Mouse (Mus musculus) liver, postnatal 0 days (tissue): Measurements from ENCODE around the gene Zgrf1. TPM values are rescaled to one million over a fixed set of nuclear protein-coding genes. Genes with fewer than 3 reads are reported as not detected.

ENCODE experiments used
- ATAC-seq: fragments of 200-750 bp; cut with Nextera tagmentation; 2 replicates; pipeline ENCODE4 v1.8.0; 2017; ENCODE audit warnings: mild to moderate bottlenecking, moderate library complexity
- DNase-seq: peaks from one replicate; pipeline ENCODE4 v3.0.0-alpha.2; 2016
- H3K27ac ChIP-seq: fragments of 300-500 bp; sonication (generic); 2 replicates; pipeline ENCODE4 v1.5.1; 2014; ENCODE audit warnings: antibody characterized with exemption, moderate library complexity, mild to moderate bottlenecking, low read depth
- H3K27me3 ChIP-seq: fragments of 300-500 bp; sonication (generic); 2 replicates; pipeline ENCODE4 v1.6.1; 2014; ENCODE audit warnings: low read length, control low read depth, mixed read lengths; ENCODE audit not compliant: insufficient read depth
- H3K36me3 ChIP-seq: fragments of 300-500 bp; sonication (generic); replicated peaks from 2 replicates; pipeline ENCODE4 v1.6.1; 2014; ENCODE audit warnings: mild to moderate bottlenecking, control low read depth, low read length, moderate library complexity, mixed read lengths; ENCODE audit not compliant: insufficient read depth
- H3K4me1 ChIP-seq: fragments of 300-500 bp; sonication (generic); 2 replicates; pipeline ENCODE4 v1.6.1; 2014; ENCODE audit warnings: antibody characterized with exemption, mild to moderate bottlenecking, control low read depth; ENCODE audit not compliant: insufficient read depth
- H3K4me2 ChIP-seq: fragments of 300-500 bp; sonication (generic); 2 replicates; pipeline ENCODE4 v1.6.1; 2014; ENCODE audit warnings: low read depth, mild to moderate bottlenecking, low read length, moderate library complexity, mixed read lengths
- H3K4me3 ChIP-seq: fragments of 300-500 bp; sonication (generic); 2 replicates; pipeline ENCODE4 v1.5.1; 2014; ENCODE audit warnings: low read depth, low read length
- H3K9ac ChIP-seq: fragments of 300-500 bp; sonication (generic); replicated peaks from 2 replicates; pipeline ENCODE4 v1.6.1; 2014; ENCODE audit warnings: mild to moderate bottlenecking, moderate library complexity
- H3K9me3 ChIP-seq: fragments of 300-500 bp; sonication (generic); 2 replicates; pipeline ENCODE4 v1.6.1; 2016; ENCODE audit warnings: mild to moderate bottlenecking, control low read depth, low read length, mixed read lengths
- CTCF ChIP-seq: sonication (generic); IDR thresholded peaks from 2 replicates; pipeline ENCODE4 v1.5.1; 2016; ENCODE audit warnings: antibody characterized with exemption, low read depth
- EP300 ChIP-seq: IDR thresholded peaks from 2 replicates; pipeline ENCODE4 v1.6.1; 2016; ENCODE audit warnings: antibody characterized with exemption, low read depth, mild to moderate bottlenecking
- WGBS: fragments of 180-500 bp; shearing (Covaris S2); extraction: QIAGEN DNeasy Blood & Tissue Kit; methylation state at CpG from one replicate; pipeline ENCODE4 v1.1.7; 2014; ENCODE audit not compliant: insufficient replicate concordance; 5-methylcytosine and 5-hydroxymethylcytosine counted together
- polyA plus RNA-seq: library from polyadenylated mRNA; unstranded; fragments of >200 nt; fragmentation: Nextera tagmentation; extraction: Ambion mirVana; gene quantifications from 2 replicates; pipeline ENCODE4 v1.2.1, GENCODE M21; 2015

The Zgrf1 gene
- polyA plus RNA-seq, 1 experiment from 2014 or later = 1.5 TPM

- TF ChIP-seq EP300 = no peak
- no peak overlapping the region for H3K4me3 ChIP-seq
Observed at GRCm38 (mm10) chr3:127515251-127515650, 38.0 kb upstream of the Zgrf1 start.

GRCm38 (mm10) chr3:127520300-127520699, 33.0 kb upstream of the Zgrf1 start:
- DNase-seq = no peak
- no peaks in the 10 kb centered on the region for H3K36me3 ChIP-seq

More at GRCm38 (mm10) chr3:127515251-127515650, 38.0 kb upstream of the Zgrf1 start:
- Histone ChIP-seq H3K9ac (no peak overlapping the region), H3K27ac (no peak overlapping the region), H3K27me3 (no peaks in the 10 kb centered on the region), H3K36me3 (no peaks in the 10 kb centered on the region), H3K4me1 (no peaks in the 10 kb centered on the region), H3K9me3 (no peaks in the 10 kb centered on the region), H3K4me2 (no peak overlapping the region)
- no peak for ATAC-seq
- no peak for DNase-seq
- WGBS = 77% methylated on average over 1 of the region's 1 CpGs

DNA sequence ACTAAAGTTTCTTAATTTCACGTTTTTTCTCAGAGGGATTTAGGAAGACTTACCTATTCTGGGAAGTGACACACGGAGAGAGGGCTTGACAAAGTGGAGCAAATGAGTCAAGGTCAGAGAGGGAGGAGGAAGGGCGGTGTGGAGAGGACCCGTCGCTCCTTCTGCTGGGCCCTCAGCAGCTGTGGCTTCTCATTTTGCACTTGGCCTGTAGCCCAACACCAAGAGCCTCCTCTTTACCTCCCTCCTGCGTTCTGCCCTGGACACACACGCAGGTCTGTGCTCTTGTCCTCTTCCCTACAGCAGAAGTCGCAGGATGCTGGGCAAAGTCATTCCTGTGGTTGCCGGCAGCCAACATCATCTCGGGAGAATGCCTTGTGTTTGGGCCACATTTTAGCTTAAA, 32.1 kb upstream of the Zgrf1 start:
- Histone ChIP-seq H3K36me3 (no peaks in the 10 kb centered on the region), H3K4me2 (no peak overlapping the region), H3K27me3 (no peaks in the 10 kb centered on the region), H3K27ac (no peak overlapping the region), H3K4me1 (no peaks in the 10 kb centered on the region), H3K9ac (no peak overlapping the region), H3K9me3 (no peaks in the 10 kb centered on the region), H3K4me3 (no peak overlapping the region)
- WGBS = 72% methylated on average over 10 of the region's 10 CpGs
- ATAC-seq (no peak), DNase-seq (no peak)
- TF ChIP-seq CTCF (no peak), EP300 (no peak)

More at GRCm38 (mm10) chr3:127520300-127520699, 33.0 kb upstream of the Zgrf1 start:
- Histone ChIP-seq H3K4me3 (no peak overlapping the region), H3K9me3 (no peaks in the 10 kb centered on the region), H3K9ac (no peak overlapping the region), H3K4me1 (no peaks in the 10 kb centered on the region), H3K27me3 (no peaks in the 10 kb centered on the region), H3K4me2 (no peak overlapping the region), H3K27ac (no peak overlapping the region)
- no peak for ATAC-seq
- TF ChIP-seq EP300 (no peak), CTCF (no peak)
- WGBS = 74% methylated on average over 6 of the region's 6 CpGs

DNA sequence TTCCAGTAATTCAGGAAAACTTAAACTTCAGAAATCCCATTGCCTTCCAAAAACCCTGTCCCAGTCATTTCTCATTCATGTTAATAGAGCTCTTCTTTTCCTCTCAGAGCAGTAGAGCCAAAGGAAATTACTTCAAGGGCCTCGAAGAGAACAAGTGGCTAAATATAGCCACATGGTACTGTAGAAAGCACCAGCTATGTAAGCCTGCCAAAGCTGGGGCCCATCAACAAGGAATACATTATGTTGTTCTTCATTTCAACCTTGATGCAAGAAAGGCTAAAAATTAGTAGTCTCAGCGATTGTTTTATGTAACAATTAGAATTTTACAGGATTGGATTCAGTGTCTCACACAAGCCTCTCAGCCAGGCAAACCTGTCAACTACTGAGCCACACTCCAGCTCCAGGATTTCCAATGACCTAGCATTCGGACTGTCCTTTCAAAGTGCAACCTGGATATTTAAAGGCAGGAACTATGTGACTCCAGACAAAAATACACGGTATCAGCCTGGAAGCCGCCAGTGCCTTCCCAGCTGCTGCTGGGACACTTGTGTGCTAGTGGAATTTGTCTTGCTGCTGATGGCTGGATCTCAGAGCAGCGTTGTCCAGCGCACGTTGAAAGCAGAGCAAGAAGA, 28.0 kb upstream of the Zgrf1 start:
- Histone ChIP-seq H3K4me2 (no peak overlapping the region), H3K27ac (no peak overlapping the region), H3K4me1 (no peaks in the 10 kb centered on the region), H3K9me3 (no peaks in the 10 kb centered on the region), H3K4me3 (no peak overlapping the region), H3K27me3 (no peaks in the 10 kb centered on the region), H3K36me3 (no peaks in the 10 kb centered on the region), H3K9ac (no peak overlapping the region)
- WGBS = 66% methylated on average over 8 of the region's 8 CpGs
- TF ChIP-seq CTCF = no peak
- ATAC-seq (no peak), DNase-seq (no peak)

- H3K4me2 ChIP-seq = no peak overlapping the region
- no peaks in the 10 kb centered on the region for H3K36me3 ChIP-seq
- no peak overlapping the region for H3K4me3 ChIP-seq
- H3K27ac ChIP-seq = no peak overlapping the region
- no peak overlapping the region for H3K9ac ChIP-seq
- no peak for DNase-seq
- no peaks in the 10 kb centered on the region for H3K4me1 ChIP-seq
- H3K9me3 ChIP-seq = no peaks in the 10 kb centered on the region
- no peak for TF ChIP-seq EP300
- TF ChIP-seq CTCF = no peak
- 65% methylated on average over 5 of the region's 5 CpGs for WGBS
- H3K27me3 ChIP-seq = no peaks in the 10 kb centered on the region
- ATAC-seq = peak; percentile 19; the same call in 1 of the 2 replicates
Observed at GRCm38 (mm10) chr3:127527465-127528034, 25.7 kb upstream of the Zgrf1 start.

- H3K27ac ChIP-seq = no peak overlapping the region
- no peak overlapping the region for H3K4me2 ChIP-seq
- no peaks in the 10 kb centered on the region for H3K36me3 ChIP-seq
- H3K4me3 ChIP-seq = no peak overlapping the region
- DNase-seq (no peak), ATAC-seq (no peak)
- H3K4me1 ChIP-seq = no peaks in the 10 kb centered on the region
- no peaks in the 10 kb centered on the region for H3K9me3 ChIP-seq
- no peak for TF ChIP-seq EP300
- TF ChIP-seq CTCF = no peak
- WGBS = 79% methylated on average over 3 of the region's 3 CpGs
- no peak overlapping the region for H3K9ac ChIP-seq
- H3K27me3 ChIP-seq = no peaks in the 10 kb centered on the region
Observed at GRCm38 (mm10) chr3:127529210-127529609, 24.1 kb upstream of the Zgrf1 start.
